ENCODE assay signal across 8 mouse cellular contexts in genomic region chr19:41934124-41934523, GRCm38 (mm10). TPM values are rescaled to one million over a fixed set of nuclear protein-coding genes. Genes with fewer than 3 reads are reported as not detected.
A peak's percentile ranks its signal among the peaks of the same experiment; 100 is the strongest.
DNase-seq lines count a peak whose midpoint lies in the region; ATAC-seq lines count a peak whose summit lies in the region.

No protein-coding gene starts in this region.

- H3K36me3 ChIP-seq in heart, embryonic 16.5 days (ENCODE audit: control insufficient read depth, insufficient read depth), result peaks cover 22% of the 10 kb centered on the region
- H3K36me3 ChIP-seq in hindbrain, embryonic 16.5 days (ENCODE audit: control insufficient read depth, insufficient read depth, low read length), result peaks cover 18% of the 10 kb centered on the region
- peaks cover 10% of the 10 kb centered on the region for H3K36me3 ChIP-seq in midbrain, embryonic 15.5 days (replicated peaks)

- H3K9me3 ChIP-seq in heart, embryonic 16.5 days (replicated peaks; ENCODE audit: control insufficient read depth, low read length), result no peaks in the 10 kb centered on the region
- H3K9me3 ChIP-seq in hindbrain, embryonic 16.5 days (ENCODE audit: control insufficient read depth, low read length), result no peaks in the 10 kb centered on the region
- H3K9me3 ChIP-seq in midbrain, embryonic 15.5 days, result no peaks in the 10 kb centered on the region

- peaks cover 18% of the 10 kb centered on the region for H3K4me1 ChIP-seq in heart, embryonic 16.5 days (ENCODE audit: control insufficient read depth, insufficient read depth, low read length)
- H3K4me1 ChIP-seq in hindbrain, embryonic 16.5 days (ENCODE audit: control insufficient read depth, insufficient read depth, low read depth, low read length), result peaks cover 18% of the 10 kb centered on the region
- peaks cover 29% of the 10 kb centered on the region for H3K4me1 ChIP-seq in midbrain, embryonic 15.5 days

- 38% methylated on average over 6 of the region's 6 CpGs for WGBS in heart, embryonic 16.5 days
- WGBS in hindbrain, embryonic 16.5 days, result 27% methylated on average over 6 of the region's 6 CpGs
- 21% methylated on average over 6 of the region's 6 CpGs for WGBS in midbrain, embryonic 15.5 days

- peak overlapping the region; percentile 81 for H3K4me2 ChIP-seq in heart, embryonic 16.5 days (ENCODE audit: low read depth, low read length)
- peak overlapping the region; percentile 72 for H3K4me2 ChIP-seq in hindbrain, embryonic 16.5 days (ENCODE audit: low read length)
- peak overlapping the region; percentile 75 for H3K4me2 ChIP-seq in midbrain, embryonic 15.5 days

- no peak for DNase-seq in heart, adult 9 months (ENCODE audit: low spot score in 2 of 2)
- peak; percentile 15 for DNase-seq in brain, adult 2 months (ENCODE audit: low read depth, low spot score)
- DNase-seq in right cerebral cortex, postnatal 36 days (ENCODE audit: low spot score in 2 of 2), result no peak
- DNase-seq in thymus, postnatal 0 days (ENCODE audit: low spot score), result no peak

- no peaks in the 10 kb centered on the region for H3K27me3 ChIP-seq in heart, embryonic 16.5 days (ENCODE audit: control insufficient read depth, insufficient read depth, low read length)
- H3K27me3 ChIP-seq in hindbrain, embryonic 16.5 days (replicated peaks; ENCODE audit: control insufficient read depth, insufficient read depth, low read length), result no peaks in the 10 kb centered on the region
- no peaks in the 10 kb centered on the region for H3K27me3 ChIP-seq in midbrain, embryonic 15.5 days (replicated peaks)

- peak overlapping the region; percentile 83 for H3K4me3 ChIP-seq in heart, embryonic 16.5 days (ENCODE audit: low read length)
- H3K4me3 ChIP-seq in hindbrain, embryonic 16.5 days (ENCODE audit: low read length), result peak overlapping the region; percentile 72
- H3K4me3 ChIP-seq in midbrain, embryonic 15.5 days, result peak overlapping the region; percentile 85

- ATAC-seq in heart, embryonic 16.5 days (replicated peaks; ENCODE audit: extremely low read depth, insufficient read depth, low FRiP score), result no peak
- ATAC-seq in hindbrain, embryonic 16.5 days, result no peak
- ATAC-seq in midbrain, embryonic 15.5 days (replicated peaks), result no peak
- ATAC-seq in CD4-positive, CD25-positive, alpha-beta regulatory T cell, adult 4 months, result no peak

- no peak overlapping the region for H3K27ac ChIP-seq in heart, embryonic 16.5 days (ENCODE audit: low read length)
- no peak overlapping the region for H3K27ac ChIP-seq in hindbrain, embryonic 16.5 days (ENCODE audit: low read depth, low read length)
- no peak overlapping the region for H3K27ac ChIP-seq in midbrain, embryonic 15.5 days

- H3K9ac ChIP-seq in heart, embryonic 16.5 days (ENCODE audit: low read length), result peak overlapping the region; percentile 87
- peak overlapping the region; percentile 81 for H3K9ac ChIP-seq in hindbrain, embryonic 16.5 days (ENCODE audit: low read depth, low read length)
- H3K9ac ChIP-seq in midbrain, embryonic 15.5 days, result peak overlapping the region; percentile 86

RNA-seq across cellular contexts. Expression of gene Zdhhc16, which starts 0.8 kb away (rescaled TPM):
- polyA plus RNA-seq in heart, embryonic 16.5 days (2015; fragmentation: Nextera tagmentation; extraction: Ambion mirVana), result 53.7 and 59.2 TPM in 2 replicates
- 91.3 and 91.4 TPM in 2 replicates for polyA plus RNA-seq in hindbrain, embryonic 16.5 days (2015; fragmentation: Nextera tagmentation; extraction: Ambion mirVana)
- 88.0 and 91.9 TPM in 2 replicates for polyA plus RNA-seq in midbrain, embryonic 15.5 days (2015; fragmentation: Nextera tagmentation; extraction: Ambion mirVana)
- 10 to 100 TPM; 40.7 to 59.3 TPM for polyA plus RNA-seq in CD4-positive, CD25-positive, alpha-beta regulatory T cell, adult 4 months (2017; shearing (Covaris generic))
- polyA plus RNA-seq in thymus, postnatal 0 days (2015; fragmentation: Nextera tagmentation; extraction: Ambion mirVana), result 67.3 and 67.8 TPM in 2 replicates

RNA-seq across cellular contexts. Expression of gene Exosc1, which starts 0.9 kb away (rescaled TPM):
- 40.2 and 45.3 TPM in 2 replicates for polyA plus RNA-seq in heart, embryonic 16.5 days (2015; fragmentation: Nextera tagmentation; extraction: Ambion mirVana)
- polyA plus RNA-seq in hindbrain, embryonic 16.5 days (2015; fragmentation: Nextera tagmentation; extraction: Ambion mirVana), result 52.4 and 55.9 TPM in 2 replicates
- polyA plus RNA-seq in midbrain, embryonic 15.5 days (2015; fragmentation: Nextera tagmentation; extraction: Ambion mirVana), result 53.1 and 61.1 TPM in 2 replicates
- polyA plus RNA-seq in CD4-positive, CD25-positive, alpha-beta regulatory T cell, adult 4 months (2017; shearing (Covaris generic)), result 10 to 100 TPM; 83.6 to 89.9 TPM
- 86.9 and 90.8 TPM in 2 replicates for polyA plus RNA-seq in thymus, postnatal 0 days (2015; fragmentation: Nextera tagmentation; extraction: Ambion mirVana)

RNA-seq across cellular contexts. Expression of gene Pgam1, which starts 22.4 kb away (rescaled TPM):
- polyA plus RNA-seq in heart, embryonic 16.5 days (2015; fragmentation: Nextera tagmentation; extraction: Ambion mirVana), result 694 and 741 TPM in 2 replicates
- 619 and 637 TPM in 2 replicates for polyA plus RNA-seq in hindbrain, embryonic 16.5 days (2015; fragmentation: Nextera tagmentation; extraction: Ambion mirVana)
- 484 and 515 TPM in 2 replicates for polyA plus RNA-seq in midbrain, embryonic 15.5 days (2015; fragmentation: Nextera tagmentation; extraction: Ambion mirVana)
- 10 to 100 TPM; 41.8 to 43.3 TPM for polyA plus RNA-seq in CD4-positive, CD25-positive, alpha-beta regulatory T cell, adult 4 months (2017; shearing (Covaris generic))
- 251 and 275 TPM in 2 replicates for polyA plus RNA-seq in thymus, postnatal 0 days (2015; fragmentation: Nextera tagmentation; extraction: Ambion mirVana)

RNA-seq across cellular contexts. Expression of gene Rrp12, which starts 38.2 kb away (rescaled TPM):
- 9.4 and 10.0 TPM in 2 replicates for polyA plus RNA-seq in heart, embryonic 16.5 days (2015; fragmentation: Nextera tagmentation; extraction: Ambion mirVana)
- 16.6 and 21.2 TPM in 2 replicates for polyA plus RNA-seq in hindbrain, embryonic 16.5 days (2015; fragmentation: Nextera tagmentation; extraction: Ambion mirVana)
- polyA plus RNA-seq in midbrain, embryonic 15.5 days (2015; fragmentation: Nextera tagmentation; extraction: Ambion mirVana), result 16.7 and 18.5 TPM in 2 replicates
- polyA plus RNA-seq in CD4-positive, CD25-positive, alpha-beta regulatory T cell, adult 4 months (2017; shearing (Covaris generic)), result 10 to 100 TPM in 1 of 2 experiments, 1 to 10 TPM in 1; 7.2 to 17.3 TPM
- 11.3 and 12.4 TPM in 2 replicates for polyA plus RNA-seq in thymus, postnatal 0 days (2015; fragmentation: Nextera tagmentation; extraction: Ambion mirVana)

RNA-seq across cellular contexts. Expression of gene Mms19, which starts 46.8 kb away (rescaled TPM):
- 20.7 and 24.5 TPM in 2 replicates for polyA plus RNA-seq in heart, embryonic 16.5 days (2015; fragmentation: Nextera tagmentation; extraction: Ambion mirVana)
- polyA plus RNA-seq in hindbrain, embryonic 16.5 days (2015; fragmentation: Nextera tagmentation; extraction: Ambion mirVana), result 30.0 and 31.3 TPM in 2 replicates
- 34.9 and 37.5 TPM in 2 replicates for polyA plus RNA-seq in midbrain, embryonic 15.5 days (2015; fragmentation: Nextera tagmentation; extraction: Ambion mirVana)
- polyA plus RNA-seq in CD4-positive, CD25-positive, alpha-beta regulatory T cell, adult 4 months (2017; shearing (Covaris generic)), result 100 to 1,000 TPM in 1 of 2 experiments, 10 to 100 TPM in 1; 78.1 to 104 TPM
- 28.0 and 31.2 TPM in 2 replicates for polyA plus RNA-seq in thymus, postnatal 0 days (2015; fragmentation: Nextera tagmentation; extraction: Ambion mirVana)
